Mouse (Mus musculus): Measurements from ENCODE around the gene Pds5a. TPM values are rescaled to one million over a fixed set of nuclear protein-coding genes. Genes with fewer than 3 reads are reported as not detected.
"Not testable (repeated sequence)": the region's sequence is repeated elsewhere in the genome, so short reads cannot be mapped to it uniquely, and the experiment has no call there.

Pds5a gene
- polyA plus RNA-seq (2016; fragmentation: Nextera tagmentation; extraction: Ambion mirVana), result 130 and 136 TPM in 2 replicates

GRCm38 (mm10) chr5:65697836-65698758 is at the start of gene Pds5a:
Pds5a (minus strand) TSS chr5:65698273.
- H3K27me3 ChIP-seq, result no peaks in the 10 kb centered on the region
- peak within 1 kb of the TSS; percentile 97 for H3K9ac ChIP-seq
- WGBS, result under 1% methylated on average over 113 of the region's 140 CpGs
- peak within 1 kb of the TSS; percentile 98 for H3K27ac ChIP-seq
- ATAC-seq (ENCODE audit: low FRiP score), result peak; percentile 92
- H3K4me2 ChIP-seq, result peak within 1 kb of the TSS; percentile 74
- no peaks in the 10 kb centered on the region for H3K9me3 ChIP-seq
- peaks cover 20% of the 10 kb centered on the region for H3K4me1 ChIP-seq
- H3K36me3 ChIP-seq (replicated peaks), result peaks cover 11% of the 10 kb centered on the region; the same call in 1 of the 2 replicates
- H3K4me3 ChIP-seq (replicated peaks), result peak within 1 kb of the TSS; percentile 97

GRCm38 (mm10) chr5:65746908-65747307 is 48.8 kb upstream of the Pds5a start:
- H3K27ac ChIP-seq, result no peak overlapping the region
- WGBS, result 81% methylated on average over 5 of the region's 5 CpGs
- no peaks in the 10 kb centered on the region for H3K9me3 ChIP-seq
- no peak overlapping the region for H3K4me3 ChIP-seq (replicated peaks)
- no peaks in the 10 kb centered on the region for H3K27me3 ChIP-seq
- no peak overlapping the region for H3K9ac ChIP-seq
- ATAC-seq (ENCODE audit: low FRiP score), result no peak
- H3K4me2 ChIP-seq, result no peak overlapping the region
- 0 out of 2 replicates have a peak, but pooled peaks cover 4% of the 10 kb centered on the region for H3K4me1 ChIP-seq
- H3K36me3 ChIP-seq (replicated peaks), result no peaks in the 10 kb centered on the region

- H3K4me1 ChIP-seq, result no peaks in the 10 kb centered on the region
- no peak overlapping the region for H3K4me2 ChIP-seq
- H3K9me3 ChIP-seq, result no peaks in the 10 kb centered on the region
- no peak overlapping the region for H3K27ac ChIP-seq
- H3K4me3 ChIP-seq (replicated peaks), result no peak overlapping the region
- H3K27me3 ChIP-seq, result no peaks in the 10 kb centered on the region
- H3K36me3 ChIP-seq (replicated peaks), result no peaks in the 10 kb centered on the region
- no peak overlapping the region for H3K9ac ChIP-seq
- ATAC-seq (ENCODE audit: low FRiP score), result no peak
- 87% methylated on average over 3 of the region's 3 CpGs for WGBS
These were observed 41.3 kb upstream of the Pds5a start for GRCm38 (mm10) chr5:65739366-65739765.

- no peak overlapping the region for H3K9ac ChIP-seq
- H3K27ac ChIP-seq, result no peak overlapping the region
- no peaks in the 10 kb centered on the region for H3K27me3 ChIP-seq
- no peak for ATAC-seq (ENCODE audit: low FRiP score)
- no peaks in the 10 kb centered on the region for H3K4me1 ChIP-seq
- no peak overlapping the region for H3K4me2 ChIP-seq
- no peak overlapping the region for H3K4me3 ChIP-seq (replicated peaks)
- no peaks in the 10 kb centered on the region for H3K36me3 ChIP-seq (replicated peaks)
- no peaks in the 10 kb centered on the region for H3K9me3 ChIP-seq
- WGBS, result 87% methylated on average over 2 of the region's 2 CpGs
These were observed 37.5 kb upstream of the Pds5a start for GRCm38 (mm10) chr5:65735601-65736000.

GRCm38 (mm10) chr5:65731173-65732007 is 33.3 kb upstream of the Pds5a start:
- Histone ChIP-seq H3K27ac (no peak overlapping the region), H3K9me3 (no peaks in the 10 kb centered on the region), H3K27me3 (no peaks in the 10 kb centered on the region), H3K4me3 (replicated peaks) (no peak overlapping the region), H3K4me2 (no peak overlapping the region), H3K4me1 (no peaks in the 10 kb centered on the region), H3K36me3 (replicated peaks) (no peaks in the 10 kb centered on the region), H3K9ac (no peak overlapping the region)
- WGBS, result 52% methylated on average over 9 of the region's 9 CpGs
- ATAC-seq (ENCODE audit: low FRiP score), result no peak

GRCm38 (mm10) chr5:65724311-65725054 is 26.4 kb upstream of the Pds5a start:
- Histone ChIP-seq H3K27ac (peak overlapping the region; percentile 80), H3K9ac (peak overlapping the region; percentile 45), H3K9me3 (no peaks in the 10 kb centered on the region), H3K4me1 (peaks cover 11% of the 10 kb centered on the region; the same call in 1 of the 2 replicates), H3K36me3 (replicated peaks) (no peaks in the 10 kb centered on the region), H3K4me3 (replicated peaks) (peak overlapping the region; percentile 37), H3K27me3 (no peaks in the 10 kb centered on the region), H3K4me2 (peak overlapping the region; percentile 63)
- WGBS, result 2% methylated on average over 23 of the region's 23 CpGs
- ATAC-seq (ENCODE audit: low FRiP score), result peak; percentile 80

- 36% methylated on average over 3 of the region's 3 CpGs for WGBS
- no peak for ATAC-seq (ENCODE audit: low FRiP score)
- Histone ChIP-seq H3K36me3 (replicated peaks) (no peaks in the 10 kb centered on the region), H3K4me3 (replicated peaks) (no peak overlapping the region), H3K9ac (no peak overlapping the region), H3K9me3 (no peaks in the 10 kb centered on the region), H3K27ac (no peak overlapping the region), H3K4me2 (no peak overlapping the region), H3K27me3 (no peaks in the 10 kb centered on the region), H3K4me1 (no peaks in the 10 kb centered on the region)
These were observed 20.3 kb upstream of the Pds5a start for GRCm38 (mm10) chr5:65718368-65718767.

- H3K9me3 ChIP-seq; H3K27ac ChIP-seq; H3K9ac ChIP-seq; H3K4me1 ChIP-seq; H3K27me3 ChIP-seq; ATAC-seq (ENCODE audit: low FRiP score); H3K4me3 ChIP-seq (replicated peaks); H3K36me3 ChIP-seq (replicated peaks); H3K4me2 ChIP-seq: not testable (repeated sequence)
- WGBS, result 93% methylated on average over 8 of the region's 8 CpGs
These were observed 19.8 kb upstream of the Pds5a start for GRCm38 (mm10) chr5:65717903-65718211.

GRCm38 (mm10) chr5:65717063-65717902 is 19.2 kb upstream of the Pds5a start:
- Histone ChIP-seq H3K4me3 (replicated peaks) (no peak overlapping the region), H3K4me2 (no peak overlapping the region), H3K9ac (no peak overlapping the region), H3K27ac (no peak overlapping the region), H3K36me3 (replicated peaks) (no peaks in the 10 kb centered on the region), H3K27me3 (no peaks in the 10 kb centered on the region), H3K4me1 (no peaks in the 10 kb centered on the region; the same call in 1 of the 2 replicates), H3K9me3 (no peaks in the 10 kb centered on the region)
- WGBS, result 83% methylated on average over 18 of the region's 18 CpGs
- no peak for ATAC-seq (ENCODE audit: low FRiP score)

- H3K9me3 ChIP-seq, result no peaks in the 10 kb centered on the region
- H3K27me3 ChIP-seq, result no peaks in the 10 kb centered on the region
- WGBS, result 89% methylated on average over 6 of the region's 6 CpGs
- H3K4me1 ChIP-seq, result no peaks in the 10 kb centered on the region; the same call in 1 of the 2 replicates
- no peak overlapping the region for H3K27ac ChIP-seq
- H3K9ac ChIP-seq, result no peak overlapping the region
- no peak overlapping the region for H3K4me3 ChIP-seq (replicated peaks)
- no peaks in the 10 kb centered on the region for H3K36me3 ChIP-seq (replicated peaks)
- H3K4me2 ChIP-seq, result no peak overlapping the region
- ATAC-seq (ENCODE audit: low FRiP score), result no peak
These were observed 17.0 kb upstream of the Pds5a start for GRCm38 (mm10) chr5:65715084-65715483.

GRCm38 (mm10) chr5:65711463-65711862 is 13.4 kb upstream of the Pds5a start:
- Histone ChIP-seq H3K36me3 (replicated peaks) (no peaks in the 10 kb centered on the region), H3K4me3 (replicated peaks) (no peak overlapping the region), H3K9me3 (no peaks in the 10 kb centered on the region), H3K9ac (no peak overlapping the region), H3K4me1 (no peaks in the 10 kb centered on the region; the same call in 1 of the 2 replicates), H3K27me3 (no peaks in the 10 kb centered on the region), H3K4me2 (no peak overlapping the region), H3K27ac (no peak overlapping the region)
- 100% methylated on average over 1 of the region's 1 CpGs for WGBS
- no peak for ATAC-seq (ENCODE audit: low FRiP score)
